Comparison of ENCODE assay signal across 11 mouse cellular contexts in the genomic region with DNA sequence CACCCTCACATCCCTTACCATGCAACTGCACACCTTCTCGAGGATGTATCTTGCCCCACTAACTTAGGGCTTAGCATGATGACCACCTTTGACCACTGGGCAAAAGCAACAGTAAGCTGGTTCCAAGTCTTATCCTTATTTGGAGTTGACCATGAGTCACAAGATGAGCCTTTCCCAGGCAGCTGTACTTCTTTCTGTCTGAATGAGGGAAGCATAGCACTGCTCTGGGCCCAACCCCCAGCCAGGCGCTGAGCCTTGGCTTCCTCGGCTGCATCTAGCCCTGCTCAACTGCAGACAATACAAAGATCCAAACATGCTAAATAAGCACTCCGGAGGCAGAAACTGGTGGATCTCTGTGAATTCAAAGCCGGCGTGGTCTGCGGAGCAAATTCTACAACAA.
DNase-seq lines count a peak whose midpoint lies in the region; ATAC-seq lines count a peak whose summit lies in the region.
"Had no signal": no experiment of that assay in that cellular context is flagged by ENCODE, and none has a peak within 500 bp of the region (broad histone marks: within the 10 kb centered on the region; RNA-seq: fewer than 3 reads in every experiment).

No protein-coding gene starts in this region.

- no peak overlapping the region for H3K27ac ChIP-seq in kidney, embryonic 15.5 days
- no peak overlapping the region for H3K27ac ChIP-seq in hindbrain, embryonic 12.5 days
- H3K27ac ChIP-seq: hindbrain, postnatal 0 days; limb, embryonic 15.5 days had no signal

- H3K4me2 ChIP-seq in kidney, embryonic 15.5 days: no peak overlapping the region
- no peak overlapping the region for H3K4me2 ChIP-seq in hindbrain, embryonic 12.5 days (replicated peaks)
- H3K4me2 ChIP-seq: limb, embryonic 15.5 days had no signal

- peaks cover 30% of the 10 kb centered on the region; the same call in 1 of the 2 replicates for H3K27me3 ChIP-seq in kidney, embryonic 15.5 days
- H3K27me3 ChIP-seq in hindbrain, embryonic 12.5 days: peaks cover 8% of the 10 kb centered on the region

- H3K4me1 ChIP-seq in kidney, embryonic 15.5 days: no peaks in the 10 kb centered on the region
- H3K4me1 ChIP-seq in hindbrain, embryonic 12.5 days: no peaks in the 10 kb centered on the region
- H3K4me1 ChIP-seq: limb, embryonic 15.5 days had no signal

- no peaks in the 10 kb centered on the region for H3K9me3 ChIP-seq in kidney, embryonic 15.5 days (replicated peaks)
- H3K9me3 ChIP-seq in hindbrain, embryonic 12.5 days (replicated peaks): no peaks in the 10 kb centered on the region
- H3K9me3 ChIP-seq: limb, embryonic 15.5 days had no signal

- 74% methylated on average over 7 of the region's 7 CpGs for WGBS in kidney, embryonic 15.5 days
- 80% methylated on average over 7 of the region's 7 CpGs for WGBS in hindbrain, embryonic 12.5 days

- no peak overlapping the region for H3K4me3 ChIP-seq in kidney, embryonic 15.5 days (replicated peaks)
- H3K4me3 ChIP-seq in hindbrain, embryonic 12.5 days: no peak overlapping the region
- H3K4me3 ChIP-seq: erythroblast, embryonic 14.5 days; limb, embryonic 15.5 days had no signal

- H3K9ac ChIP-seq in kidney, embryonic 15.5 days: no peak overlapping the region
- H3K9ac ChIP-seq in hindbrain, embryonic 12.5 days: no peak overlapping the region
- H3K9ac ChIP-seq: limb, embryonic 15.5 days had no signal

- H3K36me3 ChIP-seq in kidney, embryonic 15.5 days: no peaks in the 10 kb centered on the region
- no peaks in the 10 kb centered on the region for H3K36me3 ChIP-seq in hindbrain, embryonic 12.5 days
- H3K36me3 ChIP-seq: limb, embryonic 15.5 days had no signal

- no peak for ATAC-seq in kidney, embryonic 15.5 days (replicated peaks; ENCODE audit: low FRiP score)
- ATAC-seq in hindbrain, embryonic 12.5 days (ENCODE audit: low FRiP score): no peak
- ATAC-seq: hindbrain, postnatal 0 days had no signal

- DNase-seq in kidney, adult 11 months: peak; percentile 70
- peak; percentile 47 for DNase-seq in NIH3T3 (ENCODE audit: low read depth)
- peak; percentile 28 for DNase-seq in brain, adult 2 months (ENCODE audit: low read depth, low spot score)
- peak; percentile 27 to 42 for DNase-seq in kidney, postnatal 4 days
- DNase-seq in embryo, embryonic 9.5 days (ENCODE audit: extremely low spot score): no peak
- DNase-seq: layer of hippocampus, postnatal 36 days had no signal
